Mouse (Mus musculus) layer of hippocampus, adult 6 months (tissue): ENCODE data around the gene Atp10b. TPM values are rescaled to one million over a fixed set of nuclear protein-coding genes. Genes with fewer than 3 reads are reported as not detected.

Experiments used
- long read RNA-seq, 2 experiments: library from polyadenylated mRNA; unstranded; transcript quantifications; one replicate each; pipeline ENCODE4 v2.0.0; 2019 to 2020
- polyA plus RNA-seq: library from polyadenylated mRNA; unstranded; fragments of <200 nt; fragmentation: Nextera tagmentation; gene quantifications from 2 replicates; pipeline ENCODE4 v1.2.3, GENCODE M21; 2021

Atp10b gene
- 0.46 and 0.49 TPM in 2 replicates for polyA plus RNA-seq
- long read RNA-seq, experiment 1, result 0 reads
- long read RNA-seq, experiment 2, partial matches to known transcripts, result 2 of 3 reads
- long read RNA-seq, experiment 2, other reads (novel, unspliced or antisense), result 1 of 3 reads

DNA sequence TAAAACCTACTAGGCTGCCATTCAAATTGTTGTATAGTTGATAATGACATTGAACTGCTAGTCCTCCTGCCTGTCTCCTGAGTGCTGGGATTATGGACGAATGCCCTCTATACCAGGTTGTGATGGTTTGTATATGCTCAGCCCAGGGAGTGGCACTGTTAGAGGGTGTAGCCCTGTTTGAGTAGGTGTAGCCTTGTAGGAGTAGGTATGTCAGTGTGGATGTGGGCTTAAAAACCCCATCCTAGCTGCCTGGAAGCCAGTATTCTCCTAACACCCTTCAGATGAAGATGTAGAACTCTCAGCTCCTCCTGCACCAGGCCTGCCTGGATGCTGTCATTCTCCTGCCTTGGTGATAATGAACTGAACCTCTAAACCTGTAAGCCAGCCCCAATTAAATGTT lies at the start of gene Atp10b:
Gene Atp10b, plus strand, starts transcription at position 301 of the 400 bp plus-strand sequence.

Other genes with a start within 250 kb of the Atp10b start
- 0.11 TPM in 1 of 2 replicates, not detected in the other for gene Gm9972, start 114.1 kb upstream of the Atp10b start, polyA plus RNA-seq